Mouse (Mus musculus) small intestine, adult 2 months (tissue): ENCODE measurements around the gene Krt14.

ENCODE experiments used
- CTCF ChIP-seq: fragments of 200-500 bp; IDR thresholded peaks from 2 replicates; pipeline ENCODE4 v1.5.1; 2012; ENCODE audit warnings: low read depth, mild to moderate bottlenecking, control low read depth, inconsistent platforms, low read length, moderate library complexity, mixed read lengths; ENCODE audit not compliant: insufficient replicate concordance, insufficient read length; ENCODE audit errors: extremely low read depth
- POLR2A ChIP-seq: fragments of 200-500 bp; IDR thresholded peaks from 2 replicates; pipeline ENCODE4 v1.6.1; 2012; ENCODE audit warnings: low read depth, mild to moderate bottlenecking, control low read depth, inconsistent platforms, low read length, moderate library complexity

DNA sequence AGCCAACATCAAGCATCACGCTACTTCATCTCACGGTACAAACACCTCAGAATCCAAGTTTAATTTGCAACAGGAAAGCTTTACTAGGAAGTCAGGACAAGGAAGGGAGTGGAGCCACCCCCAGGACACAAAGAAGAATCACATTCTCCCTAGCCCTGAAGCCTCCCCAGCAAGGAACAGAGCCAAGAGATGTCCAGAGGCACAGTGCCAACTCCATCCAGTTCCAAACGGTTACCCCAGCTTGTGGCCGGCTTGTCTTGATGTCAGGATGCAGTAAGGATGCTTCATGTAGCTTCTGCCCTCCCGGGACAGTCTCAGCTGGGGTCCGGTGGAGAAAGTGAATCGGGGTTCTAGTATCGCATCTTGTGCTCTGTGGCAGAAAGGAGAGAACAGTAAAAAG, 20.6 kb downstream of the Krt14 start:
- TF ChIP-seq POLR2A (no peak), CTCF (no peak)
